Mouse (Mus musculus) intestine, embryonic 16.5 days (tissue): Measurements from ENCODE around the gene Bmper. TPM values are rescaled to one million over a fixed set of nuclear protein-coding genes. Genes with fewer than 3 reads are reported as not detected.

Source experiments
- ATAC-seq: fragments of 200-750 bp; cut with Nextera tagmentation; 2 replicates; pipeline ENCODE4 v1.8.0; 2017; ENCODE audit warnings: moderate TSS enrichment, moderate library complexity
- H3K27ac ChIP-seq: fragments of 300-500 bp; sonication (generic); 2 replicates; pipeline ENCODE4 v1.5.1; 2014; ENCODE audit warnings: mild to moderate bottlenecking, low read length
- H3K27me3 ChIP-seq: fragments of 300-500 bp; sonication (generic); replicated peaks from 2 replicates; pipeline ENCODE4 v1.6.1; 2014; ENCODE audit warnings: low read length, control low read depth, mixed read lengths; ENCODE audit not compliant: control insufficient read depth, insufficient read depth
- H3K36me3 ChIP-seq: fragments of 300-500 bp; sonication (generic); 2 replicates; pipeline ENCODE4 v1.6.1; 2014; ENCODE audit warnings: low read length, control low read depth; ENCODE audit not compliant: control insufficient read depth, insufficient read depth
- H3K4me1 ChIP-seq: fragments of 300-500 bp; sonication (generic); 2 replicates; pipeline ENCODE4 v1.6.1; 2014; ENCODE audit warnings: low read length, control low read depth, mixed read lengths; ENCODE audit not compliant: control insufficient read depth, insufficient read depth
- H3K4me2 ChIP-seq: fragments of 300-500 bp; sonication (generic); 2 replicates; pipeline ENCODE4 v1.6.1; 2014; ENCODE audit warnings: low read depth, low read length, control low read depth
- H3K4me3 ChIP-seq: fragments of 300-500 bp; sonication (generic); 2 replicates; pipeline ENCODE4 v1.5.1; 2014; ENCODE audit warnings: mild to moderate bottlenecking, low read length
- H3K9ac ChIP-seq: fragments of 300-500 bp; sonication (generic); 2 replicates; pipeline ENCODE4 v1.6.1; 2014; ENCODE audit warnings: low read depth, low read length
- H3K9me3 ChIP-seq: fragments of 300-500 bp; sonication (generic); 2 replicates; pipeline ENCODE4 v1.6.1; 2016; ENCODE audit warnings: low read length, control low read depth; ENCODE audit not compliant: control insufficient read depth
- WGBS: fragments of 180-500 bp; shearing (Covaris S2); extraction: QIAGEN DNeasy Blood & Tissue Kit; methylation state at CpG from one replicate; pipeline ENCODE4 v1.1.7; 2014; 5-methylcytosine and 5-hydroxymethylcytosine counted together
- polyA plus RNA-seq: library from polyadenylated mRNA; unstranded; fragments of >200 nt; fragmentation: Nextera tagmentation; extraction: Ambion mirVana; gene quantifications from 2 replicates; pipeline ENCODE4 v1.2.1, GENCODE M21; 2015

Bmper gene
- polyA plus RNA-seq, 1 experiment from 2014 or later, result 8.3 TPM

GRCm38 (mm10) chr9:23394652-23395317, 171.9 kb downstream of the Bmper start:
- H3K36me3 ChIP-seq, result no peaks in the 10 kb centered on the region
- H3K4me2 ChIP-seq, result no peak overlapping the region
- H3K9ac ChIP-seq, result no peak overlapping the region
- H3K4me1 ChIP-seq, result peaks cover 3% of the 10 kb centered on the region; the same call in 1 of the 2 replicates
- no peaks in the 10 kb centered on the region for H3K9me3 ChIP-seq
- H3K27ac ChIP-seq, result no peak overlapping the region
- H3K4me3 ChIP-seq, result no peak overlapping the region
- ATAC-seq, result no peak
- H3K27me3 ChIP-seq, result no peaks in the 10 kb centered on the region
- WGBS, result 63% methylated on average over 6 of the region's 6 CpGs

- no peak overlapping the region for H3K27ac ChIP-seq
- no peaks in the 10 kb centered on the region for H3K36me3 ChIP-seq
- H3K27me3 ChIP-seq, result no peaks in the 10 kb centered on the region
- peaks cover 9% of the 10 kb centered on the region for H3K4me1 ChIP-seq
- no peak for ATAC-seq
- WGBS, result 80% methylated on average over 7 of the region's 7 CpGs
- no peak overlapping the region for H3K4me3 ChIP-seq
- H3K9ac ChIP-seq, result no peak overlapping the region
- no peaks in the 10 kb centered on the region for H3K9me3 ChIP-seq
- H3K4me2 ChIP-seq, result no peak overlapping the region
These were observed 173.3 kb downstream of the Bmper start for GRCm38 (mm10) chr9:23396186-23396585.

- no peak for ATAC-seq
- Histone ChIP-seq H3K27me3 (no peaks in the 10 kb centered on the region), H3K27ac (no peak overlapping the region), H3K36me3 (no peaks in the 10 kb centered on the region), H3K4me1 (peaks cover 9% of the 10 kb centered on the region), H3K9me3 (no peaks in the 10 kb centered on the region), H3K9ac (no peak overlapping the region), H3K4me2 (no peak overlapping the region), H3K4me3 (no peak overlapping the region)
- 80% methylated on average over 3 of the region's 3 CpGs for WGBS
These were observed 175.0 kb downstream of the Bmper start for GRCm38 (mm10) chr9:23397876-23398275.

- H3K9me3 ChIP-seq, result no peaks in the 10 kb centered on the region
- no peak overlapping the region for H3K9ac ChIP-seq
- no peaks in the 10 kb centered on the region for H3K36me3 ChIP-seq
- WGBS, result 26% methylated on average over 6 of the region's 6 CpGs
- no peak overlapping the region for H3K27ac ChIP-seq
- no peak for ATAC-seq
- no peak overlapping the region for H3K4me2 ChIP-seq
- H3K4me3 ChIP-seq, result no peak overlapping the region
- peaks cover 9% of the 10 kb centered on the region for H3K4me1 ChIP-seq
- H3K27me3 ChIP-seq, result no peaks in the 10 kb centered on the region
These were observed 176.9 kb downstream of the Bmper start for GRCm38 (mm10) chr9:23399638-23400284.

GRCm38 (mm10) chr9:23407416-23407815, 184.5 kb downstream of the Bmper start:
- ATAC-seq, result no peak
- WGBS, result 65% methylated on average over 6 of the region's 6 CpGs

GRCm38 (mm10) chr9:23407935-23408781, 185.3 kb downstream of the Bmper start:
- Histone ChIP-seq H3K9me3 (no peaks in the 10 kb centered on the region), H3K4me1 (no peaks in the 10 kb centered on the region), H3K4me3 (no peak overlapping the region), H3K36me3 (no peaks in the 10 kb centered on the region), H3K4me2 (no peak overlapping the region), H3K27me3 (no peaks in the 10 kb centered on the region), H3K9ac (no peak overlapping the region), H3K27ac (no peak overlapping the region)
- WGBS, result 75% methylated on average over 3 of the region's 3 CpGs
- no peak for ATAC-seq

More at GRCm38 (mm10) chr9:23407416-23407815, 184.5 kb downstream of the Bmper start:
- Histone ChIP-seq H3K9ac (no peak overlapping the region), H3K9me3 (no peaks in the 10 kb centered on the region), H3K36me3 (no peaks in the 10 kb centered on the region), H3K4me3 (no peak overlapping the region), H3K27me3 (no peaks in the 10 kb centered on the region), H3K4me1 (no peaks in the 10 kb centered on the region), H3K4me2 (no peak overlapping the region), H3K27ac (no peak overlapping the region)

- Histone ChIP-seq H3K4me3 (no peak overlapping the region), H3K27ac (no peak overlapping the region), H3K9ac (no peak overlapping the region), H3K9me3 (no peaks in the 10 kb centered on the region), H3K4me2 (no peak overlapping the region), H3K4me1 (no peaks in the 10 kb centered on the region), H3K27me3 (no peaks in the 10 kb centered on the region), H3K36me3 (no peaks in the 10 kb centered on the region)
- ATAC-seq, result no peak
- WGBS, result 75% methylated on average over 2 of the region's 2 CpGs
These were observed 187.7 kb downstream of the Bmper start for GRCm38 (mm10) chr9:23410567-23410966.

GRCm38 (mm10) chr9:23412956-23413355, 190.1 kb downstream of the Bmper start:
- no peaks in the 10 kb centered on the region for H3K4me1 ChIP-seq
- no peak overlapping the region for H3K4me2 ChIP-seq
- H3K9ac ChIP-seq, result no peak overlapping the region
- no peaks in the 10 kb centered on the region for H3K36me3 ChIP-seq
- no peaks in the 10 kb centered on the region for H3K9me3 ChIP-seq
- ATAC-seq, result no peak
- no peak overlapping the region for H3K4me3 ChIP-seq
- no peak overlapping the region for H3K27ac ChIP-seq
- WGBS, result 83% methylated on average over 2 of the region's 2 CpGs
- no peaks in the 10 kb centered on the region for H3K27me3 ChIP-seq

- Histone ChIP-seq H3K27me3 (no peaks in the 10 kb centered on the region), H3K4me1 (no peaks in the 10 kb centered on the region), H3K9ac (no peak overlapping the region), H3K4me2 (no peak overlapping the region), H3K27ac (no peak overlapping the region), H3K4me3 (no peak overlapping the region), H3K36me3 (no peaks in the 10 kb centered on the region), H3K9me3 (no peaks in the 10 kb centered on the region)
- no peak for ATAC-seq
- 83% methylated on average over 2 of the region's 2 CpGs for WGBS
These were observed 196.2 kb downstream of the Bmper start for GRCm38 (mm10) chr9:23419107-23419506.
